Mouse (Mus musculus) embryo, embryonic 9.5 days (tissue): ENCODE results near the gene Pkp2.
"Not testable (repeated sequence)": the region's sequence is repeated elsewhere in the genome, so short reads cannot be mapped to it uniquely, and the experiment has no call there.

ENCODE experiments used
- DNase-seq: peaks from one replicate; pipeline ENCODE4 v3.0.0-alpha.2; 2017; ENCODE audit errors: extremely low spot score

Gene Pkp2

GRCm38 (mm10) chr16:16213079-16213760 lies at the start of gene Pkp2:
Pkp2 (plus strand) TSS chr16:16213318.
- DNase-seq: peak; percentile 93

DNA sequence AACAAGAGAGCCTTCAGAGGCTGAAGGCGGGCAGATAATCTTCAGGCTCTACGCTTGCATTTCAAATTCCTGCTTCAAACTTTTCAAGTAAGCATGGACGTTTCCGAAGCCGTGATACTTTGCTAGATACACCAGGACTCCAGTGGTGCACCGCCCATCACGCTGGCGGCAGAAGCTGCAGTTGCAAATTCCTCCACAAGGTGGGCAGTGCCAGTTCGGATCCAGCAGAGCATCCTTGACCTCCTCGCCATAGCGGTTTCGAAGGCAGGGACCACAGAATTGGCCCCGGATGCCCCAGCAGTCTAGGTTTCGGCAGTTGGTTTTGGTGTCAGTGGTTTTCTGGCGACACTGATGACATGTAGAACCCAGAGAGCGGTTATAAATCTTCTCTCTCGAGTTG lies 15.7 kb upstream of the Pkp2 start:
- DNase-seq: no peak

- DNase-seq: peak; percentile 43
These were observed 11.1 kb upstream of the Pkp2 start for GRCm38 (mm10) chr16:16201991-16202390.

GRCm38 (mm10) chr16:16204648-16205047 lies 8.5 kb upstream of the Pkp2 start:
- no peak for DNase-seq

DNA sequence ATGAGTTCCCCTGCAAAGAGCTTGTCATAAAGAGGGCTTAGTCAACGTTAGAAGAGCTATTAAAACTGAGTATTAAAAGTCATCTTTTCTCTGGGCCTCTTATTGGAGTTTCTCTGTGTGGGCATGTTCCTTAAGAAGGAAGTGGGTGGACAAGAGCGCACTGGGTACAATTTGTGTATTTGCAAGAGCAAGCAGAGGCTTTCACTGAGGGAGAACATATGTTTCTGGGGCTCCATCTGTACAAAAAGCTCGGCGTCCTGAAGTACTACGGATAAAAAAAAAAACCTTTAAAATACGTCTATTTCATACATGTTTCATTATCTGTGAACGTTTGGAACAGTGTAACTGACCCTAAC lies 417 bp upstream of the Pkp2 start:
- no peak for DNase-seq

DNA sequence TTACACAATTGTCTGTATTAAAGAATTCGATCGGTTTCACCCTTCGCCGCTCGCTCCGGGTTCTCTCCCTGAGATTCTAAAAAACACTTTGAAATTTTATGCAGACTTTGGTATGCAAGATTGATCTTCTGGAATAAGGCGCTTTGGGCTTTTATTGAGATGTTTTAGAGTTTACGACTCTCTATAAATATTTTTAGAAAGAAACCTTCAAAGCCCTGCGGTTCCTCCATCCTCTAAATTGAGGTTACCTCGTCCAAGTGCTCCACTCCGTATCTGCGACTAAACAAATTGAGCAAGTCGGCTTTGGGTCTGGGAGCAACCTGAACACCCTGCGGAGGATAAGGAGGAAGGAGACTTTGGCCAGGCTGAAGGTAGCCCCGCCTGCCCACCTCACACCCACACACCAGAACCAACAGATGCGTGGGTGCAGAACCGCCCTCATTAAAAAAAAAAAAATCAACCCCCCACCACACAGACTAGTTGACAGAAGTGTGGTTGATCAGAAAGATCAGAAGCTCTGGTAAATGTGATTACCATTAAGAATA lies 715 bp downstream of the Pkp2 start:
- DNase-seq: peak; percentile 16

DNA sequence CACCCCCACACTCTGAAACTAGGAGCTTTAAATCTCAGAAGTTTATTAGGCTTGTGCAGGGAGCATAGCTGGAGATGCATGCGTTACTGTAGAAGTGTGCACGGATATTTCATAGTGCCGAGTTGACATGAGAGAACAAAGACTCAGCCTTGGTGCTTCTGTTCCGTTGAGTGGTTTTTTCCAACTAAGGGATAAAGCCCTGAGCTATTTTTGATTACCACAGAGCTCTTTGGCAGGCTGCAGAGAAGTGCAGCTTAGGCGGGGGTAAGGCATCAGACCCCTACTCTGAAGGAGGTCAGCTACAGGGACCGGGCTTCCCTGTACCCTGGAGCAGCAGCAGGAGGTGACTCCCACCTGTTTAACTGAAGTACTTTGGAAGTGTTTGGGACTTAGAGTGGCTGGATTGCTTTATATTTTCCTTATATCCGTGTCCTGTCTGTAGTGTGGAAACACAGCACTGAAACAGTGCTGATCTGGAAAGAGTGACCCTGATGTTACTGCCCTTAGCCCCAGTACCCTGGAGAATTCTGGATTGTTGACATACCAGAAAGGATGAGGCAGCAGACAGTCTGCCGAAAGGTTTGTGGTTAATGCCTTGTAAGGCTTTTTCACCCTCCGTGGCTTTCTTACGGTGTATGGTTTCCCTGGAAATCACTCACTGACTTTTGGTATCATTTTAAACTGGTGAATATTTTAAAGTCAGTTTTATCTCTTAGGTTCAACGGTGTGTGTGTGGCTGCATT lies 2.7 kb downstream of the Pkp2 start:
- DNase-seq: peak; percentile 16

GRCm38 (mm10) chr16:16216934-16217333 lies 3.8 kb downstream of the Pkp2 start:
- no peak for DNase-seq

GRCm38 (mm10) chr16:16219835-16220234 lies 6.7 kb downstream of the Pkp2 start:
- no peak for DNase-seq

GRCm38 (mm10) chr16:16222651-16223050 lies 9.5 kb downstream of the Pkp2 start:
- no peak for DNase-seq

DNA sequence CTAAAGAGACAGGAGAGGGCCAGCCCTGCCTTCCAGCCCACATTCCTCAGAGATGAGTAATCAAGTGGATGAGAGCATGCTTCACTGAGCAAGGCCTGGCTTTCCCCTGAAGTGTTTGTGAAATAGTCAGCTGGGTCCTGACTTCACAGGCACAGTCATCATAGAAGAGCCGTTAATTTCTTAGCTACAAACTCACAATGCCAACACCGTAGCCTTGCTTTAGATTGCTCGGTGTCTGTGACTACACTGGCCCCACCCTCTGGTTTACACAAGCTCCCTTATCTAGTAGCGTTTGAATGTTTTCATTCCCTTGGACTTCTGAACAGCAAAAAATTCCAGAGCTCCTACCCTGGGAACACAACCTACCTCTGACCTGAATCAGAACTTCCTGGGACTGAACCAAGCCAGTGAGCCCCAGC lies 11.4 kb downstream of the Pkp2 start:
- DNase-seq: peak; percentile 52

GRCm38 (mm10) chr16:16225828-16226227 lies 12.7 kb downstream of the Pkp2 start:
- DNase-seq: no peak

- no peak for DNase-seq
These were observed 17.3 kb downstream of the Pkp2 start for GRCm38 (mm10) chr16:16230439-16230838.

- DNase-seq: no peak
These were observed 20.8 kb downstream of the Pkp2 start for GRCm38 (mm10) chr16:16233919-16234318.

- DNase-seq: not testable (repeated sequence)
These were observed 23.6 kb downstream of the Pkp2 start for GRCm38 (mm10) chr16:16236681-16237080.

DNA sequence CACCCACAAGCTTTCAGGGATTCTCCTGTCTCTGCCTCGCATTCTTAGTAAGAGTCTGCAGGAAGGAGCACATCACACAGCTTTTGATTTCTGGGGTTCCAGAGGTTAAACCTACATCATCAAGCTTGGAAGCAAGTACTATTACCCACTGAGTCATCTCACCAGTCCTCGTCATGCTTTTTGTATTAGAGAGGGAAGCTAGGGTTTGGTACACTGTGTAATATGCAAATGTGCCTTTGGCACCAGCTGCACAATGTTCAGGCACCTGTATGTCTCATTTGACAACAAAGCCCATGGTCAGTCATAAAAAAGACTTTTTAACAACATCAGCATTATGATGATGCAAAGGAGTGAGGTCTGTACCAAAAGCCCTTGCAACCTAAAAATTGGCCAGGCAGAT lies 25.2 kb downstream of the Pkp2 start:
- DNase-seq: no peak

DNA sequence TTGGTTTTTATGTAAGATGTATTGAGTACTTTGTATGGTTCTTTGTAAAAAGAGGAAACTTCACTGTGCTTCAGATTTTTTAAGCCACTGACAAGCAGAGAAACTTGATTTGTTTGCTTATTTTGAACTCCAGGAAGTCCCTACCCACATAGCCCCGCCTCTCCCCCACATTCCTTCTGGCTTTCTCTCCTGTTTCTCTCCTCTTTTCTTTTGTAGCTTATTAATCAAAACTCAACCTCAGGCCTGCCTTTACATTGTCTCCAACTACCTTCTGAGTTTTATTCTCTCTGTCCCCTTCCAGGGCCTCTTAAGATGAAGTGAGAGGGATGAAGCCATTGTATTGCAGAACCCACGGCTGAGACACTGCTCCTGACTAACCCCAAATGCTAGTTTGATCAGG lies 31.6 kb downstream of the Pkp2 start:
- no peak for DNase-seq

GRCm38 (mm10) chr16:16250470-16250869 lies 37.4 kb downstream of the Pkp2 start:
- DNase-seq: no peak

DNA sequence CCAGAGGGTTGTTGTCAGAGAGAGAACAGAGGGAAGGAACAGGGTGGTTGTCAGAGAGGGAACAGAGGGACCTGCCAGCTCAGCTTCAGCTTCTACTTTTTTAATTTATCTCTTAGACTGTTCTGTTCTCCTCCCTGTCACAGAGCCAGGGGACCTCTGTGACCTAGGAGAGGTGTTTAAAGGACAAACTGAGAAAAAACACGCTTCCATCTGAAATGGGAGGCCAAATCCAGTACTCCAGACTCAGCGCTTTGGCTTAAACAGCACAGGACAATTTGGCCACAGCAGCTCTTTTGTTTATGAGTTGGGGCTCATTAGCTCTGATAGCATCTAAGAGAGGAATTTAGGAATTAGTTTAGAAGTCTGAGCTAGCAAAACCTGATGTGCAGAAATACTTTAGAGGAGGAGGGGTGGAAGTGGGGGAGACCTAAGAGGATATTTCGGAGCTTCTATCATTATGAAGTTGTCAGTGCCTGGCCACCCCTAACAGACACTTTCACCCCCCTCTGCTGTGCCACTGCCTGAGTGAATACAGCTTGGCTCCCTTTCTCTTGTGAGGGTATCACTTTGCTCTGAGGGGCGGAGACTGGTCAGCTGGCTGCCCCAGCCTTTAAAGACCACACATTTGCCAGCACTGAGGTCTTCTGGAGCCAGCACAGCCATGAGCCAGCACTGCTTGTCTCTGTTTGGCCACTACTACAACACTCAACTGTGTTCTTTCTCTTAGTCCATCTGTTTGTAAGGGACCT lies 40.4 kb downstream of the Pkp2 start:
- peak; percentile 53 for DNase-seq

GRCm38 (mm10) chr16:16255217-16255616 lies 42.1 kb downstream of the Pkp2 start:
- no peak for DNase-seq

GRCm38 (mm10) chr16:16255874-16256273 lies 42.8 kb downstream of the Pkp2 start:
- DNase-seq: peak; percentile 31

GRCm38 (mm10) chr16:16256672-16257071 lies 43.6 kb downstream of the Pkp2 start:
- no peak for DNase-seq
